Mouse (Mus musculus): Measurements from ENCODE around the gene Crabp2. TPM values are rescaled to one million over a fixed set of nuclear protein-coding genes. Genes with fewer than 3 reads are reported as not detected.

The Crabp2 gene
- polyA plus RNA-seq, 1 experiment from 2014 or later = 44.3 TPM

GRCm38 (mm10) chr3:87919336-87920108 lies 28.9 kb upstream of the Crabp2 start, which contains the start of gene Mrpl24:
TSS of gene Mrpl24 (plus strand) at chr3:87919506.
- peak; percentile 89 for ATAC-seq (ENCODE audit: low FRiP score, low TSS enrichment)
- Histone ChIP-seq H3K9me3 (ENCODE audit: control insufficient read depth, low read length) (no peaks in the 10 kb centered on the region), H3K4me2 (replicated peaks; ENCODE audit: low read depth) (peak within 1 kb of the TSS; percentile 72), H3K36me3 (ENCODE audit: control insufficient read depth, insufficient read depth, low read length) (peaks cover 17% of the 10 kb centered on the region), H3K9ac (ENCODE audit: low read length) (peak within 1 kb of the TSS; percentile 71), H3K27me3 (ENCODE audit: control insufficient read depth, insufficient read depth, low read length) (no peaks in the 10 kb centered on the region), H3K4me1 (replicated peaks; ENCODE audit: control insufficient read depth, insufficient read depth) (no peaks in the 10 kb centered on the region; the same call in 1 of the 2 replicates), H3K4me3 (ENCODE audit: low read depth, low read length) (peak within 1 kb of the TSS; percentile 63), H3K27ac (replicated peaks) (peak within 1 kb of the TSS; percentile 86)
- no peak for TF ChIP-seq EP300 (optimal IDR thresholded peaks at IDR 0.05)
- 0 out of 2 replicates have a peak, but pooled peaks have one; percentile 4 for TF ChIP-seq CTCF (IDR thresholded peaks at IDR 0.05; ENCODE audit: low read depth)
- DNase-seq (ENCODE audit: low spot score) = peak; percentile 78
- WGBS = under 1% methylated on average over 30 of the region's 30 CpGs

DNA sequence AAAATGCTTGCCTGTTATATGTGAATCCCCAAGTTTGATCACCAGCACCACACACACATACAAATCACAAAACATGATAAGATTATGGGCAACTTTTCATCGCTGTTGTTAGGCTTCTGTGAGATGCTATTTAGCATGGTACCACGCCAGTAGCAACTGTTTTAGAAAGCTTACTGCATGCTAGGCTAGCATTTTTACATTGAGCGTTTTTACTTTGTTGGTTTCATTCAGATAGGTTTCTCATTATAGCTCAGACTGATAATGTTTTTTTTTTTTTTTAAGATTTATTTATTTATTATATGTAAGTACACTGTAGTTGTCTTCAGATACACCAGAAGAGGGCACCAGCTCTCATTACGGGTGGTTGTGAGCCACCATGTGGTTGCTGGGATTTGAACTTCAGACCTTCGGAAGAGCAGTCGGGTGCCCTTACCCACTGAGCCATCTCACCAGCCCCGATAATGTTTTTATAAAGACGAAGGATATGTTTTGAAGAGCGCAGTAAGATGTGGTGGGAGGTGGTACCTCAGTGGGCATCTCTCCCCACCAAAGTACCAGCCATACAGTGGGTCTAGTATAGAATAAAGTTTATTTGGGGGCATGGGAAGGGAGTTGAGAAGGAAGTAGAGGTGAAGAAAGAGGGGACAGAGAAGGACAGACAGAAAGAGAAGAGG lies 28.1 kb upstream of the Crabp2 start:
- H3K27me3 ChIP-seq (ENCODE audit: control insufficient read depth, insufficient read depth, low read length) = no peaks in the 10 kb centered on the region
- peak overlapping the region; percentile 63 for H3K4me3 ChIP-seq (ENCODE audit: low read depth, low read length)
- peak overlapping the region; percentile 72 for H3K4me2 ChIP-seq (replicated peaks; ENCODE audit: low read depth)
- WGBS = 63% methylated on average over 9 of the region's 9 CpGs
- no peaks in the 10 kb centered on the region for H3K9me3 ChIP-seq (ENCODE audit: control insufficient read depth, low read length)
- peaks cover 17% of the 10 kb centered on the region for H3K36me3 ChIP-seq (ENCODE audit: control insufficient read depth, insufficient read depth, low read length)
- peak overlapping the region; percentile 86; the same call in 1 of the 2 replicates for H3K27ac ChIP-seq (replicated peaks)
- H3K4me1 ChIP-seq (replicated peaks; ENCODE audit: control insufficient read depth, insufficient read depth) = no peaks in the 10 kb centered on the region; the same call in 1 of the 2 replicates
- H3K9ac ChIP-seq (ENCODE audit: low read length) = peak overlapping the region; percentile 71
- no peak for DNase-seq (ENCODE audit: low spot score)
- TF ChIP-seq EP300 (optimal IDR thresholded peaks at IDR 0.05) (no peak), CTCF (IDR thresholded peaks at IDR 0.05; ENCODE audit: low read depth) (peak; percentile 53)
- no peak for ATAC-seq (ENCODE audit: low FRiP score, low TSS enrichment)

DNA sequence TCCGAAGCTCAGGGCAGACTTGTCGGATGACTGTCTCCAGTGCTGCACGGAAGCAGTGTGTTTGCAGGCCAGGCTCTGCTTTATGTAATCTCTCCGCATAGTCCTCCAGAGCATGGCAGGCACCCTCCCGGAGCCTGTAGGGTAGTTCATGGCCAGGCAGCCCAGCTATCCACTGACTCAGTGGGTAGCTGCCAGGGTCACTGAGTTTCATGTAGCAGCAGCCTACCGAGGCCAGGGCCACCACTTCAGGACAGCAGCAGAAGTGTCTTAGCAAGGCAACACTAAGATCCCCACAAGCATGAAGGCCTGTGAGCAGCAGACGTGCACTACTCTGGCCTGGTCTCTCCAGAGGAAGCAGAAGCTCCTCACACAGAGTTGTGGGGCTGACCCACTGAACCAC lies 23.5 kb upstream of the Crabp2 start:
- Histone ChIP-seq H3K9me3 (ENCODE audit: control insufficient read depth, low read length) (no peaks in the 10 kb centered on the region), H3K27ac (replicated peaks) (no peak overlapping the region), H3K4me3 (ENCODE audit: low read depth, low read length) (no peak overlapping the region), H3K9ac (ENCODE audit: low read length) (no peak overlapping the region), H3K4me2 (replicated peaks; ENCODE audit: low read depth) (no peak overlapping the region), H3K4me1 (replicated peaks; ENCODE audit: control insufficient read depth, insufficient read depth) (no peaks in the 10 kb centered on the region; the same call in 1 of the 2 replicates), H3K27me3 (ENCODE audit: control insufficient read depth, insufficient read depth, low read length) (no peaks in the 10 kb centered on the region), H3K36me3 (ENCODE audit: control insufficient read depth, insufficient read depth, low read length) (peaks cover 14% of the 10 kb centered on the region)
- 88% methylated on average over 7 of the region's 7 CpGs for WGBS
- TF ChIP-seq CTCF (IDR thresholded peaks at IDR 0.05; ENCODE audit: low read depth) (no peak), EP300 (optimal IDR thresholded peaks at IDR 0.05) (no peak)
- no peak for DNase-seq (ENCODE audit: low spot score)
- no peak for ATAC-seq (ENCODE audit: low FRiP score, low TSS enrichment)

GRCm38 (mm10) chr3:87927452-87927851 lies 21.0 kb upstream of the Crabp2 start:
- H3K9me3 ChIP-seq (ENCODE audit: control insufficient read depth, low read length) = no peaks in the 10 kb centered on the region
- TF ChIP-seq EP300 (optimal IDR thresholded peaks at IDR 0.05) (no peak), CTCF (IDR thresholded peaks at IDR 0.05; ENCODE audit: low read depth) (no peak)
- no peak overlapping the region for H3K9ac ChIP-seq (ENCODE audit: low read length)
- no peak overlapping the region for H3K4me2 ChIP-seq (replicated peaks; ENCODE audit: low read depth)
- 93% methylated on average over 5 of the region's 5 CpGs for WGBS
- no peak overlapping the region for H3K27ac ChIP-seq (replicated peaks)
- no peaks in the 10 kb centered on the region; the same call in 1 of the 2 replicates for H3K4me1 ChIP-seq (replicated peaks; ENCODE audit: control insufficient read depth, insufficient read depth)
- H3K36me3 ChIP-seq (ENCODE audit: control insufficient read depth, insufficient read depth, low read length) = peaks cover 12% of the 10 kb centered on the region
- H3K27me3 ChIP-seq (ENCODE audit: control insufficient read depth, insufficient read depth, low read length) = no peaks in the 10 kb centered on the region
- H3K4me3 ChIP-seq (ENCODE audit: low read depth, low read length) = no peak overlapping the region
- ATAC-seq (ENCODE audit: low FRiP score, low TSS enrichment) (no peak), DNase-seq (ENCODE audit: low spot score) (no peak)

DNA sequence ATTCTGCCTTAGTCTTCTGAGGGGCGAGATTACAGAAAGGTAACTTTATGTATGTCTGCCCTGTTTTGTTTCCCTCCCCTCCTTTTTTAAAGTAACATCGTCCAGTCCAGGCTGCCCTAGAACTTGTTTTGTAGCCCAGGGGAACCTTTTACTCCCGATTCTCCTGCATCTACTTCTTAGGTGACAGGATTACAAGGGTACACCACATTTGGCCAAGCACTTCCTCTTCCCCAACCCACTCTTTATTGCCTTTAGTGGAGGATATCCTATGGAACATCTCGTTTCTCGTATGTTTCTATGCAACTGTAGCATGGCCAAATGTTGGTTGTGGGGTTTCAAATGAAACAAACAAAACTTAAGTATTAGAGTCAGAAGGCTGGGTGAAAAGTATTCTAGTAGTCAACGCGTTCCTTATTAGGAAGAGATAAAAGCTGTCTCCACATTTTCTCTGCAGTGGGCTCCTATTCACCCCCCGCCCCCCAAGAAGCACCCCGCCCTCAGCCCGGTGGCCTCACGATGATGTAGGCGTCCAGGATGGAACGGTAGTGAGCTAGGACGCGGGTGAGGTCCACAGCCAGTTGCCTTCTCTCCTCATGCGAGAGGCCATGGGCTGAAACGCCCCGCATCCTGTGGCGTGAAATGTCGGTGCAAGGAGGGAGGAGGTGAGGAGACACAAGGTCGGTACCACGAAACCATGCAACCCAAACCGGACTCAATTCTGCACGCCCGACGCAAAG lies 19.0 kb upstream of the Crabp2 start:
- 3% methylated on average over 26 of the region's 26 CpGs for WGBS
- no peak for DNase-seq (ENCODE audit: low spot score)
- Histone ChIP-seq H3K4me2 (replicated peaks; ENCODE audit: low read depth) (peak overlapping the region; percentile 80), H3K27me3 (ENCODE audit: control insufficient read depth, insufficient read depth, low read length) (no peaks in the 10 kb centered on the region), H3K9ac (ENCODE audit: low read length) (peak overlapping the region; percentile 91), H3K4me3 (ENCODE audit: low read depth, low read length) (peak overlapping the region; percentile 96), H3K4me1 (replicated peaks; ENCODE audit: control insufficient read depth, insufficient read depth) (no peaks in the 10 kb centered on the region; the same call in 1 of the 2 replicates), H3K9me3 (ENCODE audit: control insufficient read depth, low read length) (no peaks in the 10 kb centered on the region), H3K36me3 (ENCODE audit: control insufficient read depth, insufficient read depth, low read length) (peaks cover 14% of the 10 kb centered on the region), H3K27ac (replicated peaks) (peak overlapping the region; percentile 95)
- TF ChIP-seq CTCF (IDR thresholded peaks at IDR 0.05; ENCODE audit: low read depth) (no peak), EP300 (optimal IDR thresholded peaks at IDR 0.05) (no peak)
- ATAC-seq (ENCODE audit: low FRiP score, low TSS enrichment) = peak; percentile 52
